Mouse (Mus musculus) heart, postnatal 0 days (tissue): ENCODE measurements around the gene Enpp1. TPM values are rescaled to one million over a fixed set of nuclear protein-coding genes. Genes with fewer than 3 reads are reported as not detected.

Experiments
- ATAC-seq: fragments of 200-750 bp; cut with Nextera tagmentation; 2 replicates; pipeline ENCODE4 v1.8.0; 2017; ENCODE audit warnings: low read depth, moderate number of reproducible peaks, moderate library complexity; ENCODE audit not compliant: insufficient read depth
- DNase-seq: peaks from one replicate; pipeline ENCODE4 v3.0.0-alpha.2; 2016; ENCODE audit warnings: low spot score
- H3K27ac ChIP-seq: fragments of 300-500 bp; sonication (generic); 2 replicates; pipeline ENCODE4 v1.5.1; 2014; ENCODE audit warnings: low read depth, mild to moderate bottlenecking
- H3K27me3 ChIP-seq: fragments of 300-500 bp; sonication (generic); 2 replicates; pipeline ENCODE4 v1.6.1; 2014; ENCODE audit warnings: low read length, mixed read lengths; ENCODE audit not compliant: control insufficient read depth, insufficient read depth
- H3K36me3 ChIP-seq: fragments of 300-500 bp; sonication (generic); replicated peaks from 2 replicates; pipeline ENCODE4 v1.6.1; 2014; ENCODE audit warnings: low read length, mixed read lengths; ENCODE audit not compliant: control insufficient read depth, insufficient read depth
- H3K4me1 ChIP-seq: fragments of 300-500 bp; sonication (generic); 2 replicates; pipeline ENCODE4 v1.6.1; 2014; ENCODE audit warnings: antibody characterized with exemption; ENCODE audit not compliant: control insufficient read depth, insufficient read depth
- H3K4me2 ChIP-seq: fragments of 300-500 bp; sonication (generic); 2 replicates; pipeline ENCODE4 v1.6.1; 2014; ENCODE audit warnings: low read depth, mild to moderate bottlenecking, low read length, moderate library complexity
- H3K4me3 ChIP-seq: fragments of 300-500 bp; sonication (generic); 2 replicates; pipeline ENCODE4 v1.5.1; 2014; ENCODE audit warnings: low read depth, low read length
- H3K9ac ChIP-seq: fragments of 300-500 bp; sonication (generic); replicated peaks from 2 replicates; pipeline ENCODE4 v1.6.1; 2014; ENCODE audit warnings: low read depth, low read length, mixed read lengths
- H3K9me3 ChIP-seq: fragments of 300-500 bp; sonication (generic); replicated peaks from 2 replicates; pipeline ENCODE4 v1.6.1; 2016; ENCODE audit warnings: low read length; ENCODE audit not compliant: control insufficient read depth
- CTCF ChIP-seq: IDR thresholded peaks from 2 replicates; pipeline ENCODE4 v1.5.1; 2016; ENCODE audit warnings: antibody characterized with exemption, control low read depth, low read depth
- EP300 ChIP-seq: IDR thresholded peaks from 2 replicates; pipeline ENCODE4 v1.6.1; 2016; ENCODE audit warnings: antibody characterized with exemption, low read depth
- WGBS: fragments of 180-500 bp; shearing (Covaris S2); extraction: QIAGEN DNeasy Blood & Tissue Kit; methylation state at CpG from one replicate; pipeline ENCODE4 v1.1.7; 2014; 5-methylcytosine and 5-hydroxymethylcytosine counted together
- polyA plus RNA-seq: library from polyadenylated mRNA; unstranded; fragments of >200 nt; fragmentation: Nextera tagmentation; extraction: Ambion mirVana; gene quantifications from 2 replicates; pipeline ENCODE4 v1.2.1, GENCODE M21; 2015
- total RNA-seq: library from RNA; depleted of rRNA; stranded (reverse); fragments of >200 nt; gene quantifications from 2 replicates; pipeline ENCODE4 v1.2.3, GENCODE M21; 2014; ENCODE audit warnings: low replicate concordance; rRNA removed

Gene Enpp1
- 2.5 and 3.1 TPM in 2 replicates for total RNA-seq
- 1.8 and 2.0 TPM in 2 replicates for polyA plus RNA-seq

DNA sequence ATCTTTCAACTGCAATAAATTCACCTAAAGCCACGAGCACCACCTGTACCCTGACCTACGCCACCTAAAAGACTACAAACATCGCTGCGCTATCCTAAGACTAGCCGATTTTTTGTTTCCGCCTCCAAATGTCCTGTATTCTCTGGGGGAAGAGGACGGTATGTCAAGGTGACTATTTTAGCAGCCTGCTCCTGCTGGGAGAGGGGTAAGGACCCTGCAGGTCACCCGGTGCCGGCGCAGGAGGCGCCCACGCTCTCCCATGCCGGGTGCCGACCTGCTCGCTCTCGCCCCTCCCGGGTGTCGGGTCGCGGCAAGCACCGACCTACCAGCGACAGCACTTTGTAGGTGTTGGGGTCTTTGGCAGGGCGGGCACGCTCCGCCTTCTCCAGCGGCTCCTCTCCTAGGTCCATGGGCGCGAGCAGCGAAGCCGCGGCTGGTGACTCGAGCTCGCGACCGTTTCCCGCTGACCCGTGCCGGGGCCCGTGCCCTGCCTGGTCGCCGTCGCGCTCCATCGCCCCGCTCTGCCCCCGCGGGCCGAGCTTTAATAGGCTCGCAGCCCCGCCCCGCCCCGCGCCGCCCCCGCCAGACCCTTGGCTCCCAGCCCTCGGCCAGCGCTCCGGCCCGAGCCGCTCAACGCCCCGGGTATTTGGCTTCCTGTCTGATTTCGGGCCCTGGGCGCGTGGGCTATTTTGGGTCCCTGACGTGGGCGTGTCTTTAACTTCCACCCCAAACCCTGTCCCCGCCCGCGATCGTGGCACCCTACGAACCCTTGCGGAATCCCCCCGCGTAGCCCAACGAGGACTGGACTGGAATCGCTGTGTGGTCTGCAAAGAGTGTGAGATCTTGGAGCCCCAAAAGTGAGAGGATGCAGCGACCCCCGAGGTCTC lies at the start of gene Enpp1:
Gene Enpp1 (minus strand): TSS at position 680 of the 887 bp plus-strand sequence.
- peak; percentile 21 for DNase-seq
- no peak for TF ChIP-seq CTCF
- no peak for TF ChIP-seq EP300
- H3K4me2 ChIP-seq, result peak within 1 kb of the TSS; percentile 89
- 0 out of 2 replicates have a peak within 1 kb of the TSS, but pooled peaks have one; percentile 1 for H3K27ac ChIP-seq
- peak; percentile 87 for ATAC-seq
- peak within 1 kb of the TSS; percentile 60 for H3K4me3 ChIP-seq
- no peaks in the 10 kb centered on the region for H3K4me1 ChIP-seq
- no peaks in the 10 kb centered on the region for H3K9me3 ChIP-seq
- peak within 1 kb of the TSS; percentile 55 for H3K9ac ChIP-seq
- under 1% methylated on average over 73 of the region's 79 CpGs for WGBS
- no peaks in the 10 kb centered on the region for H3K36me3 ChIP-seq
- H3K27me3 ChIP-seq, result no peaks in the 10 kb centered on the region

- TF ChIP-seq CTCF, result no peak
- no peak for TF ChIP-seq EP300
- Histone ChIP-seq H3K4me2 (no peak overlapping the region), H3K27me3 (no peaks in the 10 kb centered on the region), H3K27ac (no peak overlapping the region), H3K4me1 (no peaks in the 10 kb centered on the region), H3K4me3 (no peak overlapping the region), H3K36me3 (no peaks in the 10 kb centered on the region), H3K9ac (no peak overlapping the region), H3K9me3 (no peaks in the 10 kb centered on the region)
- no peak for DNase-seq
- WGBS, result 23% methylated on average over 8 of the region's 8 CpGs
- ATAC-seq, result no peak
Observed at GRCm38 (mm10) chr10:24758326-24758915, 46.5 kb upstream of the Enpp1 start.

GRCm38 (mm10) chr10:24754874-24755540 lies 43.0 kb upstream of the Enpp1 start:
- H3K9ac ChIP-seq, result no peak overlapping the region
- H3K27me3 ChIP-seq, result no peaks in the 10 kb centered on the region
- H3K4me2 ChIP-seq, result peak overlapping the region; percentile 53
- H3K36me3 ChIP-seq, result no peaks in the 10 kb centered on the region
- H3K4me3 ChIP-seq, result no peak overlapping the region
- WGBS, result 74% methylated on average over 9 of the region's 9 CpGs
- no peaks in the 10 kb centered on the region for H3K4me1 ChIP-seq
- no peak for ATAC-seq
- no peak for TF ChIP-seq CTCF
- no peak for TF ChIP-seq EP300
- no peak for DNase-seq
- H3K9me3 ChIP-seq, result no peaks in the 10 kb centered on the region
- H3K27ac ChIP-seq, result no peak overlapping the region

GRCm38 (mm10) chr10:24754251-24754835 lies 42.4 kb upstream of the Enpp1 start:
- H3K4me3 ChIP-seq, result peak overlapping the region; percentile 39
- TF ChIP-seq CTCF (no peak), EP300 (no peak)
- H3K36me3 ChIP-seq, result no peaks in the 10 kb centered on the region
- no peak overlapping the region for H3K27ac ChIP-seq
- ATAC-seq (no peak), DNase-seq (no peak)
- no peaks in the 10 kb centered on the region for H3K4me1 ChIP-seq
- no peaks in the 10 kb centered on the region for H3K9me3 ChIP-seq
- H3K27me3 ChIP-seq, result no peaks in the 10 kb centered on the region
- 32% methylated on average over 11 of the region's 11 CpGs for WGBS
- H3K4me2 ChIP-seq, result peak overlapping the region; percentile 53
- H3K9ac ChIP-seq, result no peak overlapping the region; the same call in 1 of the 2 replicates

- Histone ChIP-seq H3K27me3 (no peaks in the 10 kb centered on the region), H3K27ac (no peak overlapping the region), H3K4me2 (peak overlapping the region; percentile 53), H3K9ac (no peak overlapping the region; the same call in 1 of the 2 replicates), H3K9me3 (no peaks in the 10 kb centered on the region), H3K4me1 (no peaks in the 10 kb centered on the region), H3K36me3 (no peaks in the 10 kb centered on the region), H3K4me3 (peak overlapping the region; percentile 39; the same call in 1 of the 2 replicates)
- DNase-seq, result no peak
- TF ChIP-seq EP300 (no peak), CTCF (no peak)
- no peak for ATAC-seq
- 62% methylated on average over 16 of the region's 16 CpGs for WGBS
Observed at GRCm38 (mm10) chr10:24753536-24754250, 41.7 kb upstream of the Enpp1 start.
